Mouse (Mus musculus): ENCODE measurements around the gene Cdk11b. TPM values are rescaled to one million over a fixed set of nuclear protein-coding genes. Genes with fewer than 3 reads are reported as not detected.
"Not testable (repeated sequence)": the region's sequence is repeated elsewhere in the genome, so short reads cannot be mapped to it uniquely, and the experiment has no call there.

Cdk11b gene
- total RNA-seq, 2 experiments from 2014 or later: 29.2 to 30.3 TPM

DNA sequence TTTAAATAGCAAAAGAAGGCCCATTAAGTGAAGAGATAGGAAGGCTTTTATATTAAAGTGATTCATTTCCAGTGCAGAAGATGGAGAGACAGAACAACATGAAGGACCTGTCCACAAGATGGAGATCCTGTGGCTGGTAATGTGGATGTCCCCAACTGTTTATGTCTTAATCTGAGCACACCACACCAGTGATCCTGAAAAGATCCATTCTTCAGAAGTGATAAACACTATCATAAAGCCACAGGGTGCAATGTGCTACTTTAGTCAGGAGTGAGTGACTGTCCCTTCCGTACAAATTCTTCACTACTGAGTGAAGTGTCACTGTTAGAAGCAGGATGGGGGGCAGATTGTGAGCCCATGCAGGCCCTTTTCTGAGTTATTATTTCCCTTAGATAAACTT lies 21.9 kb upstream of the Cdk11b start:
- no peak for DNase-seq (ENCODE audit: low spot score)
- intact Hi-C loops (cut with DNase I): no loop called here

DNA sequence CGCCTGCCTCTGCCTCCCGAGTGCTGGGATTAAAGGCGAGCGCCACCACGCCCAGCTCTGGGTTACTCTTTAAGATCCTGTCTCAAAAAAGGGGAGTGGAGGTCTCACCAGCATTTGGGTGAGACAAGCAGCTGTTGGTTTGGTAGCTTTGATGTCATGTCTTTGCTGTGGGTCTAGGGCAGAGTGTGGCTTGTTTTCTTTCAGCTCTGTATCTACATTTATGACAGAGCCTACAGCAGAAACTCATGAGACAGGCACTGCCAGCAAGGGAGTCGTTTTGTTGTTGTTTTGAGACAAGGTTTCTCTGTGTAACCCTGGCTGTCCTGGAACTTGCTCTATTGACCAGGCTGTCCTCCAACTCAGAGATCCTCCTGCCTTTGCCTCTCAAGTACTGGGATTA lies 20.9 kb upstream of the Cdk11b start:
- intact Hi-C loops (cut with DNase I): no loop called here
- no peak for DNase-seq (ENCODE audit: low spot score)

GRCm38 (mm10) chr4:155605132-155605531 lies 19.5 kb upstream of the Cdk11b start:
- intact Hi-C loops (cut with DNase I): no loop called here
- no peak for DNase-seq (ENCODE audit: low spot score)

DNA sequence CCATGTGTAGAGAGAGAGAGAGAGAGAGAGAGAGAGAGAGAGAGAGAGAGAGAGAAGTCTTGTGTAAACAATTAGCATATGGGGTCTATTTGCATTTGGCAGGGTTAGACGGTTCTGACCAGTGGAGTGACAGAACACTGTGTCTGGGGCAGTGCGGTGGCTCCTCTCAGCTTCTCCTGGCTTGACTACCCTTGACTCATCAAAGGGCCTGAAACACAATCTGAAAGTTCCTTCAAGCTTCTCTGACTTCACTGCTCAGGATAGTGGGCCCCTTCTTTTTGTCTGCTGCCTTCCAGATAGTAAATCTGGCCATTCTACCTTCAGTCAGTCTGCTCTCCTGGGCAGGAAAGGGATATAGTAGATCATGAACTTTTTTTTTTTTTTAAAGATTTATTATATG lies 17.8 kb upstream of the Cdk11b start:
- intact Hi-C loops (cut with DNase I): no loop called here
- no peak for DNase-seq (ENCODE audit: low spot score)

DNA sequence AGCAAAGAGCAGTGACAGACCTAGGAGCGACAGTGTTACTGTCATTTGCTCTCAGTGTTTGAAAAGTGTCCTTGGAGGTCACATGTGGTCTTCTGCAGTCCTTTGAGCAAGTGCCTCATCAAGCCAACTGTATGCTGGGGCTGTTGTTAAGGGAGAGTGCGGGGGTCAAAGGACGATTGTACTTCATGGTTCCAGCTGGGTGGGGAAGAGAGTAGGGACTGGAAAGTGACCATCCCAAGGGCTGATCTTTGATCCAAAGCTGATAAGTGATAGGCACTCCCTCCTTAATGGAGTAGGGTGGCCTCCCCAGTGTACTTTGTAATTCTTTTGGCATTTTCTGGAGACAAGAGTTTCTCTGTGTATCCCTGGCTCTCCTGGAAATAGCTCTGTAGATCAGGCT lies 12.8 kb upstream of the Cdk11b start:
- DNase-seq (ENCODE audit: low spot score): no peak
- intact Hi-C loops (cut with DNase I): no loop called here

- no peak for DNase-seq (ENCODE audit: low spot score)
- intact Hi-C loops (cut with DNase I): no loop called here
Observed at GRCm38 (mm10) chr4:155613264-155613663, 11.4 kb upstream of the Cdk11b start.

- intact Hi-C loops (cut with DNase I): no loop called here
Observed at GRCm38 (mm10) chr4:155618321-155618720, 6.3 kb upstream of the Cdk11b start.

GRCm38 (mm10) chr4:155630267-155630666 lies 5.6 kb downstream of the Cdk11b start:
- intact Hi-C loops (cut with DNase I): no loop called here
- no peak for DNase-seq (ENCODE audit: low spot score)

More at GRCm38 (mm10) chr4:155618321-155618720, 6.3 kb upstream of the Cdk11b start:
- DNase-seq (ENCODE audit: low spot score): no peak

DNA sequence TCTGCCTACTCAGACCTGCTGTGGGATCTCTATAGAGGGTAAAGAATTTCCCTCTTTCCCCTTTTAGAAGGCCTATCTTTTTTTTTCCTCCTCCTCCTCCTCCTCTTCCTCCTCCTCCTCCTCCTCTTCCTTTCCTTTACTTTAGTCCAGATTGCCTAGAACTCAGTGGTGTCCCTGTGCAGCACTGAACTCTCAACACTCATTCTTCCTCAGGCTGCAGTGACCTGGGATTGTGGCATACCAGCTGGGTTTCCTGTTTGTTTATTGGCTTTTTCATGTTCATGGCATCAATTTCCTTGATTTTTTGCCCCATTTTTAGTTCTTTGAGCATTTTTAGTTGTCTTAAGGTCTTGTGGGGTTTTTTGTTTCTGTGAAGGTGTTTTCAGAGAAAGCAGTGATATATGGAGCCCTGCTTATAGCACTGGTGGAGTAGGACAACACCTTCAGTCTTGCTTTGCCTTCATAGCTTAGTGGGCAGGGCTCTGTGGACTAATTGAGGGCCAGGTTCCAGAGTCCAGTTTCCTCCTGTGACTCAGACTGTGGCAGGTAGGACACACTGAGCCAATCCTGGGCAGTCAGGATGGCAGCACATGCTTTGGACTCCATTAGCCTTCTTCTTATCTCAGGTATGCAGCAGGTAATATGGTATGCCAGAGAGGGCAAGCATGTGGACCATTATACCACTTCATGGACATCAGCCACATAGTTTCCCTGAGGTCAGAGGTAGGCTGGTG lies 11.3 kb downstream of the Cdk11b start:
- intact Hi-C loops (cut with DNase I): no loop called here
- no peak for DNase-seq (ENCODE audit: low spot score)

GRCm38 (mm10) chr4:155643531-155643930 lies 18.9 kb downstream of the Cdk11b start:
- intact Hi-C loops (cut with DNase I): no loop called here
- no peak for DNase-seq (ENCODE audit: low spot score)

DNA sequence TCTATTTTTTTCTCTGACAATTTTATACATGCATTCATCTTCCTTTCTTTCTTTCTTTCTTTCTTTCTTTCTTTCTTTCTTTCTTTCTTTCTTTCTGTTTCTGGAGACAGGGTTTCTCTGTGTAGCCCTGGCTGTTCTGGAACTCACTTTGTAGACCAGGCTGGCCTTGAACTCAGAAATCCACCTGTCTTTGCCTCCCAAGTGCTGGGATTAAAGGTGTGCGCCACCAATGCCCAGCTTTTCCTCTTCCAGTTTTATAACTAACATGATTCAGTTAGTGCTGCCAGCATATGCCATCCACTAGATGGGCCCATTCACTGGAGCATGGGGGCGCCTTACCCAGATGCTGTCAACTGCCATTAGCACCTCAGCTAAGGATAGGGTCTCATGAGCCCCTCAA lies 20.7 kb downstream of the Cdk11b start, which contains the start of gene Gm10563:
Gene Gm10563 (minus strand): TSS at position 101 of the 400 bp plus-strand sequence.
- DNase-seq (ENCODE audit: low spot score); intact Hi-C loops (cut with DNase I): not testable (repeated sequence)

GRCm38 (mm10) chr4:155645721-155646120 lies 21.1 kb downstream of the Cdk11b start:
- intact Hi-C loops (cut with DNase I): no loop called here
- no peak for DNase-seq (ENCODE audit: low spot score)

DNA sequence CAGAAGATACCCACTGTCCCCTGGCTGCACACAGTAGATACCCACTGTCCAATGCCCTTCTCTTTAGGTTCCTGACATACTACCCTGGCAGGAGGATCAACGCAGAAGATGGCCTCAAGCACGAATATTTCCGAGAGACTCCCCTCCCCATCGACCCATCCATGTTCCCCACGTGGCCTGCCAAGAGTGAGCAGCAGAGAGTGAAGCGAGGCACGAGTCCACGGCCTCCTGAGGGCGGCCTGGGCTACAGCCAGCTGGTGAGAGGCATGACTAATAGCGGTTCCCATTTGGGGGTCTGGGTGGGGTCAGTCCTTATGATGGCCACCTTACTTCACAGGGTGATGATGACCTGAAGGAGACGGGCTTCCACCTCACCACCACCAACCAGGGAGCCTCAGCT lies 24.7 kb downstream of the Cdk11b start:
- intact Hi-C loops (cut with DNase I): no loop called here
- DNase-seq (ENCODE audit: low spot score): no peak

DNA sequence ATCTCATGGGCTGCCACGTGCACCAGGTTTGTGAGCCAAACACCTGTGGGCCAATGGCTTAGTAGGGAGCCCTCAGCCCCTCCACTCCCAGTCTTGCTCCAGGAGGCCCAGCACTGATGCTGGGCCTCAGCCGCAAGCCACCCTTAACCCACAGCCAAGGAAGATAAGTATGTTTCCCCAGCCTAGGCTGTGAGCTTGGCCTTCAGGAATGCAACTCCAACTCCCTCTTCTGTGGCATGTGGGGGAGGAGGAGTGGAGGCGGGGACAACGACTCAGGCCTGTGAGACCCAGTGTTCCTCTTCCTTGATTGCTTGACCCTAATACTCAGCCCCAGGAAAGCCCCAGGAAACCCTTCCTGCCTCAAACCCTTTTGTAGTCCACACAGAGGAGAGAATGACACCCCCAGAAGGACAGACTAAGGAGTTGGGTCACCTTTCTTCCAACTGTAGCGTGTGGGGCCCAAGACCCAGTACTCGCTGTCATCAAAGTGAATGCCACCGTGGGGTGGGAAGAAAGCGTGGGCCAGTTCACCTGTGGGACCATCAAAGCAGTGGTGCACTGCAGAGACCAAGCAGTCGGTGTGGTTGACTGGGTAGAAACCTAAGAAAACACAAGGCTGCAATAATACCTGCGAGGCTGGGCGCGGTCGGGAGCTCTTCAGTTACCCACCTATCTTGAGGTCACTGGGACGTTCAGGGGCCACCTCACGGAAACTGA lies 27.1 kb downstream of the Cdk11b start:
- DNase-seq (ENCODE audit: low spot score): peak; percentile 57
- intact Hi-C loops (cut with DNase I): no loop called here

DNA sequence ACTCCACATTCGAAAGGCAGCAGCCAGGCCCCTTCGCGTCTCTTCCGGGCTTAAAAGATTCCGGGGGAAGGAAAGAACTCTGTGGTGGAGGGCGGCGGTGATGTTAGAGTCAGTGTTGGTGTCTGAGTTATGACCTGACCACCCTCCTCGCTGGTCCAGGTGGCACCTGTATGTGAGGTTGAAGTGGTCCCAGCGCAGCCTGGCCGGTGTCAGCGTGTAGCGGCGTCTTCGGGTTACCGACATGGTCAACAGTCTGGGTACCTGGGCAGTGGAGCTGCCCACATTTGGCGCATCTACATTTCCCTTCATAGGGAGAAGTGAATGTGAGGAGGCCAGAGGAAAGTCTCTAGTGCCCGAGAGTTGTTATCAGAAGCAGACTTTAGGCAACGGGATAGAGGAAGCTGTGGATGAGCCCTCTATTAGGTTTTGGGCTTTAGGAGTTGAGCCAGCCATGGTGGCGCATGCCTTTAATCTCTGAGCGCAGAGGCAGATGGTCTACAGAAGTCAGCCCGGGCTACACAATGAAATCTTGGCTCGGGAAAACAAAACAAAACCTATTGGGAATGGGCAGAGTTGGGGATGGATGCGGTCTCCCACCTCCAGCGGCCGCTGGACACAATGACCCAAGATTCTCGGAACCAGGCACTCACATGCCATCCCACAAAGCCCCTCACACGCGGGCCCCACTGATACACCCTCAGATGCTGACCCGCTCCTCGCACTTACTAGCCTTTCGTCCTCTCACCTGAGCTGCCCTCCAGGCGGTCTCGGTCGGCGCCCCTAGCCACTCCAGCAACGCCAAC lies 27.8 kb downstream of the Cdk11b start:
- no peak for DNase-seq (ENCODE audit: low spot score)
- intact Hi-C loops (cut with DNase I): no loop called here

- intact Hi-C loops (cut with DNase I): no loop called here
Observed at GRCm38 (mm10) chr4:155653086-155653450, 28.4 kb downstream of the Cdk11b start, which contains the start of gene Mmp23. Gene Mmp23 (minus strand): TSS chr4:155653384.

DNA sequence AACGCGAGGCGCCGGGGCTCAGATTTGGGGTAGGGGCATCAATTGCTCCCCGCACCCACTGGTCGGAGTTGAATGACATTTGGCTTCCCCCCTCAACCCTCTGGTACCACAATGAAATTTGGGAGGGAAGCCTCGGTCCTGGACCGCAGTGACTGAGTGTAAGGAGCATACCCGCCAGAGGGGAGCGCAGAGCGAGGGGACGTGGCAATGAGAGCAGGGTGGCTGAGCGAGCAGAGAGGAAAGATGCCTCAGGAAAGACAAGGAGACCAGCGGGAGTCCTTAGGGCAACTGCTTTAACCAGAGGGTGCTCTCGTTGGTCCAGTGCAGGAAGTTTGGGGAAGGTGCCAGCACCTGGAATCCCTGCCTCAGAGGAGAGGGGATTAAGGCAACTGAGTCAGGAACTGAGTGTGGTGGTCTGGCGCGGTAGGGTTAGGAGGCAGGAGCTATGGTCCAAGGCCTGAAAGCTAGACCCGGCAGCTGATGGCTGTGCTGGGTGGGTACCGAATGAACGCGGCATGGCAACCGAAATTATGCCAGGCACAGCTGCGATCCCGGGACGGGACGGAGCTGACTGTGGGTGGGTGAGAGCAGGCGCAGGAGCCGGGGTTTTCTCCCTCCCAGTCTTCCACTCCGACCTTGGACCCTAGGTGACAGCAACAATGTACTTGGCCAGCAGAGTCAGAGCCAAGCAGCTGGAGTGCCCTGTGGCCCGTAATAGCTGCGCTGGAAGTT lies 29.0 kb downstream of the Cdk11b start:
- intact Hi-C loops (cut with DNase I): no loop called here
- no peak for DNase-seq (ENCODE audit: low spot score)

More at GRCm38 (mm10) chr4:155653086-155653450, 28.4 kb downstream of the Cdk11b start, which contains the start of gene Mmp23:
- DNase-seq (ENCODE audit: low spot score): peak; percentile 61

- intact Hi-C loops (cut with DNase I): no loop called here
- DNase-seq (ENCODE audit: low spot score): no peak
Observed at GRCm38 (mm10) chr4:155654183-155654455, 29.5 kb downstream of the Cdk11b start.

DNA sequence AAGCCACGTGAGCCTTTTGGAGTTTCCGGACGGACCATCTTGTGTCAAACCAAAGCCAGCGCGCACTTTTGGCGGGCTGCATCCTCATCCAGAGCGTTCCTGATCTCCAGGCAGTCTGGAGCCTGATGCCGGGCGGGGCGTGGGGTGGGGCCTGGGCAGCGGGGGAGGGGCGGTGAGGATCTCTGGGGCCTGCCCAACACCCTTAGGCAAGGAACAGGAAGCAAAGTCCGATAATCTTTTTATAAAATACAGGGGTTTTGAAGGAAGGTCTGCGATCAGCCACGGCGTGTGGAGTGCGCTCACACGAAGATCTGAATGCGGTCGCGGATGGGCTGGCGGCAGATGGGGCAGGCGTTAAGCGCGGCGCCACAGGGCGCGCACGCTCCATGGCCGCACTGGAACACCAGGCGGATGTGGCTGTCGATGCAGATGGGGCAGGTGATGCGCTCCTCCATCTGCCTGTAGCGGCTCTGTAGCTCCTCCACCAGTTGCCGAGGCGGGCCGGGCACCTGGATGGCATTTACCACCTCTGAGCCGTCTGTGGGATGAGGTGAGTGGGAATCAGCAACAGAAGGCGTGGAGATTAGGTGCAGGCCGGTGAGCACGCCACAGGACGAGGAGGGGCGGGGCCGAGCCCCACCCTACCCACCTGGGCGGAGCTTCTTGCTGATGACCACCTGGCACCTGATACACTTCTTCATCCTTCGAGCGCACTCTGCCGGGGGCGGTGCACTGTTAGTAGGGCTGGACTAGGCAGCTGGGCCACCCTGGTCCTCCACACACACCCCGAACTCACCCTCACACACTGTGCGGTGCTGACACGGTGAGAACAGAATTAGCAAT lies 30.0 kb downstream of the Cdk11b start:
- intact Hi-C loops (cut with DNase I): no loop called here
- DNase-seq (ENCODE audit: low spot score): no peak

Measured in heart, postnatal 25 days (tissue).